In the genomic region with DNA sequence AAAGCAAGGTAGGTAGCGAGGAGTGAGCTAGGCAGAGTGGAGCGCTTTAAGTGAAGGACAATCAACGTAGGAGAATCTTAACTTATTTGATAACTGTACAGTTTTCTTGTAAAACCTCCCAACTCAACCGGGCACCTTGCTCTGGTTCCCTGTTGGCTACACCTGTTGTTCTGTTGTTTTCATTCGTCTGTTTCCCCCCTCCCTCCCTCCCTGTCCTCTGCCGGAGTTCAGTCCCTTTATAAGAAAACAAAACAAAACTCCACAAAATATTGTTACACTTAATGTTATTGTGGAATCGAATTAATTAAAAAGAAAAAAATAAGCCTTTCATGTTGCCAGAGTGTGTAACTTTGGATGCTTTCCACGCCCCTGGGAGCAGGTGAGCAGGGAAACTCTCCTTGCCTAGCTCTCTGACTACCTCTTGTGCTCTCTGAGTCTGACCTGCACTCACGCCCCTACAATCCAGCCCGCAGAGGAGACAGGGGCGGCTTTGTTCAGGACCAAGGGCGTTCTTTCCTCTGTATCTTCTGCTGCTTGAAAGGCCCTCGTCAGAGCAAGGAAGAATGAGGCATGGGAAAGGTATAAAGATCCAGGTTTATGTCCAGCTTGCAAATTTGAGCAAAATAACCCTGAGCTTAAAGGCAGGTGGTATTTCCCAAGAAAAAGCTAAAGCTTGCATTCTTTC, we compare ENCODE assay signal across 26 mouse cellular contexts. TPM values are rescaled to one million over a fixed set of nuclear protein-coding genes. Genes with fewer than 3 reads are reported as not detected.
DNase-seq lines count a peak whose midpoint lies in the region; ATAC-seq lines count a peak whose summit lies in the region.
"Had no signal": no experiment of that assay in that cellular context is flagged by ENCODE, and none has a peak within 500 bp of the region (broad histone marks: within the 10 kb centered on the region; RNA-seq: fewer than 3 reads in every experiment).

No protein-coding gene starts in this region.

- no peaks in the 10 kb centered on the region for H3K36me3 ChIP-seq in intestine, embryonic 14.5 days (ENCODE audit: control insufficient read depth, insufficient read depth, low read length)
- H3K36me3 ChIP-seq in intestine, embryonic 16.5 days (ENCODE audit: control insufficient read depth, insufficient read depth, low read length), result no peaks in the 10 kb centered on the region
- H3K36me3 ChIP-seq in hindbrain, embryonic 12.5 days, result no peaks in the 10 kb centered on the region
- H3K36me3 ChIP-seq in neural tube, embryonic 11.5 days (ENCODE audit: control insufficient read depth, insufficient read depth, low read length), result no peaks in the 10 kb centered on the region
- H3K36me3 ChIP-seq: forebrain, embryonic 15.5 days; heart, embryonic 12.5 days; hindbrain, embryonic 15.5 days; stomach, embryonic 15.5 days had no signal

- 2% methylated on average over 13 of the region's 13 CpGs for WGBS in intestine, embryonic 14.5 days
- 3% methylated on average over 13 of the region's 13 CpGs for WGBS in intestine, embryonic 16.5 days
- WGBS in hindbrain, embryonic 12.5 days, result under 1% methylated on average over 13 of the region's 13 CpGs
- under 1% methylated on average over 13 of the region's 13 CpGs for WGBS in neural tube, embryonic 11.5 days

- no peaks in the 10 kb centered on the region for H3K9me3 ChIP-seq in intestine, embryonic 14.5 days (ENCODE audit: control insufficient read depth, low read length)
- H3K9me3 ChIP-seq in intestine, embryonic 16.5 days (ENCODE audit: control insufficient read depth, low read length), result no peaks in the 10 kb centered on the region
- no peaks in the 10 kb centered on the region for H3K9me3 ChIP-seq in hindbrain, embryonic 12.5 days (replicated peaks)
- H3K9me3 ChIP-seq in neural tube, embryonic 11.5 days (ENCODE audit: control insufficient read depth, low read length), result no peaks in the 10 kb centered on the region
- H3K9me3 ChIP-seq: forebrain, embryonic 15.5 days; heart, embryonic 12.5 days; hindbrain, embryonic 15.5 days; stomach, embryonic 15.5 days had no signal

- H3K4me2 ChIP-seq in intestine, embryonic 14.5 days (ENCODE audit: low read length), result no peak overlapping the region
- no peak overlapping the region for H3K4me2 ChIP-seq in intestine, embryonic 16.5 days (ENCODE audit: low read depth, low read length)
- H3K4me2 ChIP-seq in hindbrain, embryonic 12.5 days (replicated peaks), result peak overlapping the region; percentile 11; the same call in 1 of the 2 replicates
- H3K4me2 ChIP-seq in neural tube, embryonic 11.5 days (ENCODE audit: low read depth), result no peak overlapping the region
- H3K4me2 ChIP-seq: forebrain, embryonic 15.5 days; heart, embryonic 12.5 days; hindbrain, embryonic 15.5 days; stomach, embryonic 15.5 days had no signal

- H3K27me3 ChIP-seq in intestine, embryonic 14.5 days (replicated peaks; ENCODE audit: control insufficient read depth, insufficient read depth, low read length), result peaks cover 98% of the 10 kb centered on the region
- peaks cover 89% of the 10 kb centered on the region for H3K27me3 ChIP-seq in intestine, embryonic 16.5 days (replicated peaks; ENCODE audit: control insufficient read depth, insufficient read depth, low read length)
- H3K27me3 ChIP-seq in hindbrain, embryonic 12.5 days, result peaks cover 98% of the 10 kb centered on the region
- peaks cover 98% of the 10 kb centered on the region for H3K27me3 ChIP-seq in neural tube, embryonic 11.5 days (ENCODE audit: control insufficient read depth, insufficient read depth, low read length)

- H3K9ac ChIP-seq in intestine, embryonic 14.5 days (ENCODE audit: low read length), result no peak overlapping the region
- no peak overlapping the region for H3K9ac ChIP-seq in intestine, embryonic 16.5 days (ENCODE audit: low read depth, low read length)
- no peak overlapping the region for H3K9ac ChIP-seq in hindbrain, embryonic 12.5 days
- H3K9ac ChIP-seq in neural tube, embryonic 11.5 days (ENCODE audit: low read length), result no peak overlapping the region
- H3K9ac ChIP-seq: forebrain, embryonic 15.5 days; heart, embryonic 12.5 days; hindbrain, embryonic 15.5 days; liver, postnatal 0 days; stomach, embryonic 15.5 days had no signal

- H3K27ac ChIP-seq in intestine, embryonic 14.5 days (ENCODE audit: low read depth), result no peak overlapping the region
- H3K27ac ChIP-seq in intestine, embryonic 16.5 days (ENCODE audit: low read length), result no peak overlapping the region
- 0 out of 2 replicates have a peak overlapping the region, but pooled peaks have one; percentile 8 for H3K27ac ChIP-seq in hindbrain, embryonic 12.5 days
- no peak overlapping the region for H3K27ac ChIP-seq in neural tube, embryonic 11.5 days (ENCODE audit: low read depth, low read length)
- H3K27ac ChIP-seq: forebrain, embryonic 15.5 days; hindbrain, embryonic 15.5 days; left cerebral cortex, adult 2 months; macrophage; stomach, embryonic 15.5 days had no signal

- no peak overlapping the region for H3K4me3 ChIP-seq in intestine, embryonic 14.5 days (ENCODE audit: low read depth, low read length)
- no peak overlapping the region for H3K4me3 ChIP-seq in intestine, embryonic 16.5 days (ENCODE audit: low read length)
- H3K4me3 ChIP-seq in hindbrain, embryonic 12.5 days, result peak overlapping the region; percentile 2
- H3K4me3 ChIP-seq in neural tube, embryonic 11.5 days (ENCODE audit: low read depth, low read length), result peak overlapping the region; percentile 2; the same call in 1 of the 2 replicates
- H3K4me3 ChIP-seq: forebrain, embryonic 15.5 days; heart, embryonic 12.5 days; hindbrain, embryonic 15.5 days; left cerebral cortex, adult 2 months; stomach, embryonic 15.5 days had no signal

- peaks cover 5% of the 10 kb centered on the region; the same call in 1 of the 2 replicates for H3K4me1 ChIP-seq in intestine, embryonic 14.5 days (replicated peaks; ENCODE audit: control insufficient read depth, insufficient read depth, low read length)
- peaks cover 22% of the 10 kb centered on the region for H3K4me1 ChIP-seq in intestine, embryonic 16.5 days (ENCODE audit: control insufficient read depth, insufficient read depth, low read length)
- H3K4me1 ChIP-seq in hindbrain, embryonic 12.5 days, result peaks cover 27% of the 10 kb centered on the region
- peaks cover 20% of the 10 kb centered on the region for H3K4me1 ChIP-seq in neural tube, embryonic 11.5 days (ENCODE audit: control insufficient read depth, insufficient read depth, low read length)

- no peak for ATAC-seq in intestine, embryonic 14.5 days (replicated peaks; ENCODE audit: low FRiP score, low TSS enrichment, low read depth)
- ATAC-seq in intestine, embryonic 16.5 days, result no peak
- no peak for ATAC-seq in hindbrain, embryonic 12.5 days (ENCODE audit: low FRiP score)
- no peak for ATAC-seq in neural tube, embryonic 11.5 days (ENCODE audit: insufficient read depth, low FRiP score, low TSS enrichment)
- ATAC-seq: forebrain, embryonic 15.5 days; liver, postnatal 0 days; lung, postnatal 0 days had no signal

- peak; percentile 59 for DNase-seq in intestine, embryonic 14.5 days (ENCODE audit: low spot score)
- DNase-seq in ES-CJ7 (ENCODE audit: low read depth, low spot score), result peak; percentile 53
- no peak for DNase-seq in neural tube, embryonic 11.5 days (ENCODE audit: low spot score)
- DNase-seq in right cerebral cortex, postnatal 36 days (ENCODE audit: low spot score in 2 of 2), result no peak
- no peak for DNase-seq in T-cell, adult 2 months (ENCODE audit: low spot score)
- DNase-seq in frontal cortex, postnatal 25 days (ENCODE audit: low spot score in 2 of 2), result no peak
- DNase-seq: adrenal gland, postnatal 10 days; cerebellum, adult 18-20 months; gastrocnemius, postnatal 10 days; heart, postnatal 10 days; kidney, adult 18-20 months; kidney, postnatal 10 days; left cerebral cortex, postnatal 4 days; liver, postnatal 0 days; right cerebral cortex, adult 18-20 months; thymus, postnatal 4 days had no signal

RNA-seq across cellular contexts. Expression of a gene that starts 2.7 kb away (rescaled TPM):
- 1.6 and 1.8 TPM in 2 replicates for polyA plus RNA-seq in intestine, embryonic 14.5 days (2014; fragmentation: Nextera tagmentation; extraction: Ambion mirVana)
- polyA plus RNA-seq in intestine, embryonic 16.5 days (2015; fragmentation: Nextera tagmentation; extraction: Ambion mirVana), result 0.39 and 0.68 TPM in 2 replicates
- 3.5 and 3.9 TPM in 2 replicates for polyA plus RNA-seq in hindbrain, embryonic 12.5 days (2016; fragmentation: Nextera tagmentation; extraction: Ambion mirVana)
- polyA plus RNA-seq in neural tube, embryonic 11.5 days (2014; fragmentation: Nextera tagmentation; extraction: Ambion mirVana), result 1.7 and 2.9 TPM in 2 replicates
- polyA plus RNA-seq: heart, embryonic 12.5 days; liver, adult 2 months; liver, postnatal 0 days; lung, postnatal 0 days; macrophage had no signal

RNA-seq across cellular contexts. Expression of a gene that starts 3.2 kb away (rescaled TPM):
- 0.73 and 1.4 TPM in 2 replicates for polyA plus RNA-seq in intestine, embryonic 14.5 days (2014; fragmentation: Nextera tagmentation; extraction: Ambion mirVana)
- polyA plus RNA-seq in intestine, embryonic 16.5 days (2015; fragmentation: Nextera tagmentation; extraction: Ambion mirVana), result 0.53 and 0.54 TPM in 2 replicates
- polyA plus RNA-seq in hindbrain, embryonic 12.5 days (2016; fragmentation: Nextera tagmentation; extraction: Ambion mirVana), result 2.2 and 4.1 TPM in 2 replicates
- 0.92 and 1.4 TPM in 2 replicates for polyA plus RNA-seq in neural tube, embryonic 11.5 days (2014; fragmentation: Nextera tagmentation; extraction: Ambion mirVana)
- polyA plus RNA-seq: heart, embryonic 12.5 days; liver, adult 2 months; liver, postnatal 0 days; lung, postnatal 0 days; macrophage had no signal

RNA-seq across cellular contexts. Expression of a gene that starts 14.2 kb away (rescaled TPM):
- polyA plus RNA-seq in intestine, embryonic 14.5 days (2014; fragmentation: Nextera tagmentation; extraction: Ambion mirVana), result 235 TPM in 2 replicates
- 162 and 193 TPM in 2 replicates for polyA plus RNA-seq in intestine, embryonic 16.5 days (2015; fragmentation: Nextera tagmentation; extraction: Ambion mirVana)
- 217 and 220 TPM in 2 replicates for polyA plus RNA-seq in hindbrain, embryonic 12.5 days (2016; fragmentation: Nextera tagmentation; extraction: Ambion mirVana)
- polyA plus RNA-seq in neural tube, embryonic 11.5 days (2014; fragmentation: Nextera tagmentation; extraction: Ambion mirVana), result 257 TPM in 2 replicates

Comparison
In these comparisons a context has a peak if more than half of its experiments do, and no peak if none do; other contexts are left out.
1. DNase-seq: peak in intestine, embryonic 14.5 days (single experiment) and ES-CJ7 (single experiment); none in neural tube, embryonic 11.5 days (single experiment), right cerebral cortex, postnatal 36 days (0 of 2), T-cell, adult 2 months (single experiment) and frontal cortex, postnatal 25 days (0 of 2).
2. H3K4me3 ChIP-seq: peak in hindbrain, embryonic 12.5 days (single experiment) and neural tube, embryonic 11.5 days (single experiment); none in intestine, embryonic 14.5 days (single experiment) and intestine, embryonic 16.5 days (single experiment).